Mouse (Mus musculus): Measurements from ENCODE around the gene Epop. TPM values are rescaled to one million over a fixed set of nuclear protein-coding genes. Genes with fewer than 3 reads are reported as not detected.

Gene Epop
- polyA plus RNA-seq, 1 experiment, result 2.1 TPM

DNA sequence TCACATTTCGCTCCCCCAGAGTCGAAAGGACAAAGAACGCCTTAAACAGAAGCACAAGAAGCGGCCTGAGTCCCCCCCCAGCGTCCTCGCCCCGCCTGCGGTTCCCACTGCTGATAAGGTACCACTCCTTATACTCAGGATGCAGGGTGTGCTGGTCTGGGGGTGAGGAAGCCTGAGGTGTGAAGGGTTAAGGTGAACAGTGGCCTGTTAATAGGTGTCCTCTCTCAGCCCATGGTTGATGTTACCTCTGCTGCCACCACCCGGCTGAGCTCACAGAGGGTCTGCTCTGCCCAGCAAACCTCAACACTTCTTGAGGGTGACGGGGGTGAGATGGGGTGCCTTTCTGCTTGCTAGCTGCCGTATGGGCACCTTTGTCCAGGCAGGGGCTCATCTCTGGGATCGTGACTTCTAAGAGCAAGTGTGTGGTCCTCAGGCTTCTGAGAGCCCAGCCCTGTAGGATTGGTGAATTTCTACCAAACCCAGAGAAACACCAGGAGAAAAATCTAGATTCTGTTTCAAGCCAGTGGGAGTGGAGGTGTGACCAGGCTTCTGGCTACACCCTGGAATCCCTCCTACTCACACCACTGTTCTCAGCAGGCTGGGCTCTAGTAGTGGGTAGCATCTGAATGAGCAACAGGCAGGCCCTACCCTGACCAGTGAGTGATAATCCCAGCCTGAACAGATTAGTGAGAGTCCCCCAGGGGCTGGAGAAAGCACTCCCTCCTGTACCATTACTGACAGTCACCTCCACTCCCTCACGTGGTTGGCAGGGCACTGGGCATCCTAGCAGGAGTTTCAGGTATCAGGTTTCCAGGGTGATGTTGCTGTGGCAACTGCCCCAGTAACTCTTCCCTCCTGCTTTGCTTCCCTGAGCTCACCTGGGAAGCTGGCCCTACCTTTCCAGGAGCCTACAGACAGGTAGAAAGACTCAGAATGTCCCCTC lies 41.0 kb upstream of the Epop start:
- TF ChIP-seq CTCF (IDR thresholded peaks at IDR 0.05; ENCODE audit: extremely low read depth, insufficient read length, insufficient replicate concordance, low read depth, low read length) (no peak), POLR2A (IDR thresholded peaks at IDR 0.05; ENCODE audit: low read depth, low read length) (no peak)
- 78% methylated on average over 13 of the region's 13 CpGs for WGBS
- H3K4me3 ChIP-seq (ENCODE audit: low read depth, low read length), result no peak overlapping the region
- H3K4me1 ChIP-seq (ENCODE audit: control insufficient read depth, insufficient read depth, insufficient read length, low read length), result no peaks in the 10 kb centered on the region
- no peaks in the 10 kb centered on the region for H3K27me3 ChIP-seq (ENCODE audit: control insufficient read depth, insufficient read depth, low read length)
- no peak overlapping the region for H3K27ac ChIP-seq (ENCODE audit: insufficient read depth, low read depth, low read length)
- peaks cover 61% of the 10 kb centered on the region for H3K36me3 ChIP-seq (ENCODE audit: control insufficient read depth, insufficient read depth, low read length)

- Histone ChIP-seq H3K4me1 (ENCODE audit: control insufficient read depth, insufficient read depth, insufficient read length, low read length) (peaks cover under 1% of the 10 kb centered on the region; the same call in 1 of the 2 replicates), H3K4me3 (ENCODE audit: low read depth, low read length) (no peak overlapping the region), H3K27me3 (ENCODE audit: control insufficient read depth, insufficient read depth, low read length) (no peaks in the 10 kb centered on the region), H3K27ac (ENCODE audit: insufficient read depth, low read depth, low read length) (no peak overlapping the region), H3K36me3 (ENCODE audit: control insufficient read depth, insufficient read depth, low read length) (peaks cover 56% of the 10 kb centered on the region)
- WGBS, result 52% methylated on average over 6 of the region's 6 CpGs
- TF ChIP-seq CTCF (IDR thresholded peaks at IDR 0.05; ENCODE audit: extremely low read depth, insufficient read length, insufficient replicate concordance, low read depth, low read length) (no peak), POLR2A (IDR thresholded peaks at IDR 0.05; ENCODE audit: low read depth, low read length) (no peak)
Measured at GRCm38 (mm10) chr11:97669829-97670228, 40.3 kb upstream of the Epop start.

DNA sequence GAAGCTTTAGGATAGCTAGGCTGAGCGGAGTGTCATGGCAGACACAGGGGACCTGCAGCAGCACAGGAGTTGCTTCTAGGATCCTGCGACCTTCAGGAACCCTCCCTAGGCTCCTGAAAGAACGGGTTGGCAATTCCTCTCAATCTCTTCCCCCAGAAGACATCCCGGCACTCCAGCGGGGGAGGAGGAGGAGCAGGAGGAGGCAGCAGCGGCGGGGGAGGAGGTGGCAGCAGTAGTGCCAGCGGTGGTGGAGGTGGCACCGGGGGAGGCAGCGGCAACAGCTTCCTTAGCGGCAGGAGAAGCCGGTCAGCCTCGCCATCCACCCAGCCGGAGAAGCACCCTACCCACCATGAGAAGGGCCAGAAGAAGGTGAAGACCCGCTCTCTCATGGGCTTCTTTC lies 39.8 kb upstream of the Epop start:
- TF ChIP-seq CTCF (IDR thresholded peaks at IDR 0.05; ENCODE audit: extremely low read depth, insufficient read length, insufficient replicate concordance, low read depth, low read length) (no peak), POLR2A (IDR thresholded peaks at IDR 0.05; ENCODE audit: low read depth, low read length) (no peak)
- H3K4me1 ChIP-seq (ENCODE audit: control insufficient read depth, insufficient read depth, insufficient read length, low read length), result peaks cover 3% of the 10 kb centered on the region; the same call in 1 of the 2 replicates
- no peak overlapping the region for H3K4me3 ChIP-seq (ENCODE audit: low read depth, low read length)
- WGBS, result 81% methylated on average over 15 of the region's 15 CpGs
- no peaks in the 10 kb centered on the region for H3K27me3 ChIP-seq (ENCODE audit: control insufficient read depth, insufficient read depth, low read length)
- H3K36me3 ChIP-seq (ENCODE audit: control insufficient read depth, insufficient read depth, low read length), result peaks cover 50% of the 10 kb centered on the region
- H3K27ac ChIP-seq (ENCODE audit: insufficient read depth, low read depth, low read length), result no peak overlapping the region

DNA sequence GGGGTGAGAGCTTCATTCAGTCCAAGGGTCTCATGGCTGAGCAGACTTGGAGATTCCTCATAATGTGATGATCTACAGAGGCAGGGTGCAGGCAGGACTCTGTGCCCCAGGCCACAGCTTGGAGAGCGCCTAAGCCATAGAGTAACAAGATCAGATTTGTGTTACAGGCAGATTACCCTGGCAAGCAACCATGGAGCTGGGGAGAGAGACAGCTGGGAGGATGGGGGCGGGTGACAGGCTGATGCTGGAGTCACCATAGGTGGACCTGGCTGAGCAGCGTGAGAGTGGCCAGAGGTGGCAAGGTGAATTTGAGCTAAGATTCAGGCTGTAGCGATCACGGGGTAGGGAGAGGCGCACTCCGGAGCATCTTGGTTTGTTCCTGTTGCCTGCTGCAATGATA lies 38.7 kb upstream of the Epop start:
- Histone ChIP-seq H3K27me3 (ENCODE audit: control insufficient read depth, insufficient read depth, low read length) (no peaks in the 10 kb centered on the region), H3K36me3 (ENCODE audit: control insufficient read depth, insufficient read depth, low read length) (peaks cover 41% of the 10 kb centered on the region), H3K27ac (ENCODE audit: insufficient read depth, low read depth, low read length) (no peak overlapping the region), H3K4me1 (ENCODE audit: control insufficient read depth, insufficient read depth, insufficient read length, low read length) (peaks cover 3% of the 10 kb centered on the region; the same call in 1 of the 2 replicates), H3K4me3 (ENCODE audit: low read depth, low read length) (no peak overlapping the region)
- TF ChIP-seq CTCF (IDR thresholded peaks at IDR 0.05; ENCODE audit: extremely low read depth, insufficient read length, insufficient replicate concordance, low read depth, low read length) (no peak), POLR2A (IDR thresholded peaks at IDR 0.05; ENCODE audit: low read depth, low read length) (no peak)
- WGBS, result 94% methylated on average over 7 of the region's 7 CpGs

DNA sequence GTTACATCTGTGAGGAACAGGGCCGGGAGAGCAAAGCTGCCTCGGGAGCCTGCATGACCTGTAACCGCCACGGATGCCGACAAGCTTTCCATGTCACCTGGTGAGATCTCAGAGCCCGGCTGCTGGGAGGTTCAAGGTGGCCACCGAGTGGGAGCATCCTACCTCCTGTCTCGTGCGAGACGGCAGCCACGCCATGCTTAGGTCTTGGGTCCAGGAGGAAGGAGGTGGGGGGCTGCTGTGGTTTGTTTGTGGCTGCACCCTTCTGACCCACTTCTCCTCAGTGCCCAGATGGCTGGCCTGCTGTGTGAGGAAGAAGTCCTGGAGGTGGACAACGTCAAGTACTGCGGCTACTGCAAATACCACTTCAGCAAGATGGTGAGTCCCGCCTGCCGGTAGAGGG lies 37.3 kb upstream of the Epop start:
- Histone ChIP-seq H3K36me3 (ENCODE audit: control insufficient read depth, insufficient read depth, low read length) (peaks cover 33% of the 10 kb centered on the region), H3K27ac (ENCODE audit: insufficient read depth, low read depth, low read length) (no peak overlapping the region), H3K4me1 (ENCODE audit: control insufficient read depth, insufficient read depth, insufficient read length, low read length) (peaks cover 3% of the 10 kb centered on the region; the same call in 1 of the 2 replicates), H3K4me3 (ENCODE audit: low read depth, low read length) (no peak overlapping the region), H3K27me3 (ENCODE audit: control insufficient read depth, insufficient read depth, low read length) (no peaks in the 10 kb centered on the region)
- TF ChIP-seq POLR2A (IDR thresholded peaks at IDR 0.05; ENCODE audit: low read depth, low read length) (no peak), CTCF (IDR thresholded peaks at IDR 0.05; ENCODE audit: extremely low read depth, insufficient read length, insufficient replicate concordance, low read depth, low read length) (no peak)
- 92% methylated on average over 15 of the region's 15 CpGs for WGBS

DNA sequence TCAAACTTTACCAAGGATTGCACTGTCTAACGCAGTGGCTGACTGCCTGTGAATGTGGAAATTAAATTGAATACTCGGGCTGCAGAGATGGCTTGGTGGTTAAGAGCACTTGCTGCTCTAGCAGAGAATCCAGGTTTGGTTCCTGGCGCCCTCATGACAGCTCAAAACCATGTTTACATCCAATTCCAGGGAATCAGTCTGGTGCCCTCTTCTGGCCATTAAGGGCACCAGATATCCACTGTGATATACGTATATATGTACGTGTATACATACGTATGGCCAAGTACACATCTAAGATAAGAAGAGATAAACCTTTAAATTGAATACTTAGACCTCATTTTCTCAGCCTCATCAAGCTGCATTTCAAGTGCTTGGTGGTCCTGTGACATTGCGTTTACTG lies 36.7 kb upstream of the Epop start:
- Histone ChIP-seq H3K4me1 (ENCODE audit: control insufficient read depth, insufficient read depth, insufficient read length, low read length) (peaks cover 3% of the 10 kb centered on the region; the same call in 1 of the 2 replicates), H3K27me3 (ENCODE audit: control insufficient read depth, insufficient read depth, low read length) (no peaks in the 10 kb centered on the region), H3K36me3 (ENCODE audit: control insufficient read depth, insufficient read depth, low read length) (peaks cover 32% of the 10 kb centered on the region), H3K4me3 (ENCODE audit: low read depth, low read length) (no peak overlapping the region), H3K27ac (ENCODE audit: insufficient read depth, low read depth, low read length) (no peak overlapping the region)
- TF ChIP-seq POLR2A (IDR thresholded peaks at IDR 0.05; ENCODE audit: low read depth, low read length) (no peak), CTCF (IDR thresholded peaks at IDR 0.05; ENCODE audit: extremely low read depth, insufficient read length, insufficient replicate concordance, low read depth, low read length) (peak; percentile 29; the same call in 1 of the 2 replicates)
- WGBS, result 93% methylated on average over 7 of the region's 7 CpGs

DNA sequence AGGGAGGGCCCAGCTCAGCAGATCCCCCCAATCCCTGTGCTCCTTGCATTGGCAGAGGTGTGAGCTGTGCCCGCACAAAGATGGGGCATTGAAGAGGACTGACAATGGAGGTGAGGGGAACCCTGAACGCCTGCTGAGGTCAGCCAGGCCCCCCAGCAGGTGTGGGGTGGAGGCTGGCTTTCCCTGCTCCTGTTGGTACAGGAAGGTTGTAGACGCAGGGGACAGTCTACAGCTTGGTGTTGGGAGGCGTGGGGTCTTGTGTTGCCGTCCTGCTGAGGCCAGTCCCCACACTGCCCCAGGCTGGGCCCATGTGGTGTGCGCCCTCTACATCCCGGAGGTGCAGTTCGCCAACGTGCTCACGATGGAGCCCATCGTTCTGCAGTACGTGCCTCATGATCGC lies 35.9 kb upstream of the Epop start:
- Histone ChIP-seq H3K27me3 (ENCODE audit: control insufficient read depth, insufficient read depth, low read length) (no peaks in the 10 kb centered on the region), H3K36me3 (ENCODE audit: control insufficient read depth, insufficient read depth, low read length) (peaks cover 24% of the 10 kb centered on the region), H3K27ac (ENCODE audit: insufficient read depth, low read depth, low read length) (no peak overlapping the region), H3K4me1 (ENCODE audit: control insufficient read depth, insufficient read depth, insufficient read length, low read length) (peaks cover 8% of the 10 kb centered on the region; the same call in 1 of the 2 replicates), H3K4me3 (ENCODE audit: low read depth, low read length) (no peak overlapping the region)
- no peak for TF ChIP-seq CTCF (IDR thresholded peaks at IDR 0.05; ENCODE audit: extremely low read depth, insufficient read length, insufficient replicate concordance, low read depth, low read length)
- no peak for TF ChIP-seq POLR2A (IDR thresholded peaks at IDR 0.05; ENCODE audit: low read depth, low read length)
- WGBS, result 96% methylated on average over 13 of the region's 13 CpGs
